Mouse (Mus musculus) c-Kit-negative CD71-positive TER-119-positive erythroid progenitor cells, embryonic 14.5 days (primary cell): ENCODE results near the gene Zmym3.
"Not testable (repeated sequence)": the region's sequence is repeated elsewhere in the genome, so short reads cannot be mapped to it uniquely, and the experiment has no call there.

Experiments used
- DNase-seq: peaks from one replicate; pipeline ENCODE4 v3.0.0-alpha.2; 2013; ENCODE audit warnings: low read depth, low spot score

Gene Zmym3

DNA sequence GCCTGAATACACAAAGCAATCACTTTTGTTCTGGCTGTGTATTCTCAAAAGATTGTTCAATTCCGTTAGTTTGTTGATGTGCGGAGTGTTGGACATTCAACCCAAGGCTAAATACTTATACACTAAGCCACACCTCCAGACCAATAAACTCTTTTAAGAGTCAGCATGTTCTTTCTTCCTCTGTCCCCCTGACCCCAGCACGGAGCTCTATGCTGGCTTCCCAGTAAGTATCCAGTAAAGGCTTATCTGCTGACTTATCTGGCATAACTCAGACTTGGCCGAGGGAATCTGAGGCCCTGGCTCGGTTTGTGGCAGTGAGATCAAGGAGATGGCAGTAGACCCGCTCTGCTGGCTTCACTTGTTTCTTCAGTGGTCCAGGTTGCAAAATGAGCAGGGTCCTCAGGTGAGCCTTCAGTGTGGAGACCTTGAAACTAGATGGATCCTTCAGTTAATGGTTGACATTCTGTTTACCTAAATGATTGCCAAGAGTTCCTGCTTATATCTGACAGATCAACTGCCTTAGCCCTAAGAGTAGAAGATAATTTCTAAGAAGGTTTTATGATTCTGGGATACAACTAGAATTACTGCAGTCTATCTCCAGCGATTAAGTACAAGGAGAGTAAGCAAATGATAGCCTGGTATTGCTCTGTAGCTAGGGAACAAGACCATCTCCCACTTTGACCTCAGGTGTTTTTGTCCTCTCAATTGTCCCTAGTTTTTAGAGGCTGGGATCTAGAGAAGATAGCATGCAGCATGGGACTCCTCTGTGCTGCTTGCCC lies 44.3 kb downstream of the Zmym3 start, which contains the start of gene Gjb1:
TSS of gene Gjb1 (plus strand) at position 189 of the 779 bp plus-strand sequence.
- DNase-seq, result no peak

DNA sequence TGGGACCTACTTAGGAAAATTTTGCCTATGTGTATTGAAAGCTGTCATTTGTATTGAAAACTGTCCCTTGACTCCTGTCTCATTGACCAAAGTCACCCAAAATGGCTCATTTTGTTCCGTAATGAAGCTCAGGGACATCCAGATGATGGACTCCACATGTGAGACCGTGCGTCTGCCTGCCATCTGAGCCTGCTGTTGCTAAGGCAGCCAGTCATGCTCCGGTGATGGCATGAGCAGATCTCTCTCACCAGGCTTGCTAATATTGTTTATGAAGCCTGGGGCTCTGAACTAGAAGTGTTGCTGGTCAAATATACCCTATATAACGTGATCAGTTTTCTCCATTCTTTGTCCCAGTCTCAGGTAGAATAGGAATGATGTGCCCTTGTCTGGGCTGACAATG lies 47.7 kb downstream of the Zmym3 start:
- no peak for DNase-seq

DNA sequence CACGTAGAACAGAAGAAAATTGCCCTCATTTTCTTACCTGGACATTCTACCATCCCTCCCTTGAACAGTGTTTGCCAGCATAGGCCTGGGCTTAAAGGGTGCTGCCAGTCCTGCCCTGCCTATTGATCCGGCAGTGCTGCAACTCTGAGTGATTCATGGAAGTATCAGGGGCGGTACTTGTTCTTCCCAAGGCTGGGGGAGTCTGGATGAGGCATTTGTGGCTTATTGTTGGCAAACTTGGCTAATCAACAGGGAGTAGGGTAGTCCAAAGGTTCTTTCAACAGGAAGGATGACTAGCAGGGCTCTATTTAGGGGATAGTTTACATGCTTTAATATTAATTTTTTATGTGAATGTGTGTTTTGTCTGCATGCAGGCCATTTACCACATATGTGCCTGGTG lies 50.1 kb downstream of the Zmym3 start:
- no peak for DNase-seq

DNA sequence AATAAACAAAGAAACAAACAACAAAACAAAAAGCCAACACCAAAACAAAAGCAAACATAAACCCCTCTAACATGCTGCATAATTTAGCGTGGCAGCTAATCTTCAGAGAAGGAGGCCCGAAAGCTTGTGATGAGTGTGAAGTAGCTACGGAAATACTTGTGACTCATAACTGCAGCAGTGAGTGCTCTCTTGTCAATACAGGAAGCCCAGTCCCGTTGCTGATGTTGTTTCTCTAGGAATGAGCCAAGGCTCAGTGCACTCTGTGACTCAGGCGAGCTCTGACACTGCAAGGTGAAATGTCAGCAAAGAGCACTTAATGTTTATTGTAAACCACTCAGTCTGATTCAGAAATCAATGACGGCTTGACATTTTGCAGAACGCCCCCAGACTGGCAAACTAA lies 51.6 kb downstream of the Zmym3 start:
- DNase-seq, result no peak

DNA sequence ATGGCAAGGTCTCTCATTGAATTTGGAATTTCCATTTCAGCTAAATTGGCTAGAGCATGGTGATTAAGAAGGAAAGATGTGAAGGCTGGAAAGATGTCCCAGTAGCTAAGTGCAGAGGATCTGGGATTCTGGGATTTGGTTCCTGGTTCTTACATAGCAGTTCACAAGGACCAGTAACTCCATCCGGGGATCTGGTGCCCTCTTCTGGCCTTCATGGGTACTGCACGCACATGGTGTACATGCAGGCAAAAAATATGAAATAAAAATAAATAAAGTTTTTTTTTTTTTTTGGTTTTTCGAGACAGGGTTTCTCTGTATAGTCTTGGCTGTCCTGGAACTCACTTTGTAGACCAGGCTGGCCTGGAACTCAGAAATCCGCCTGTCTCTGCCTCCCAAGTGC lies 61.7 kb downstream of the Zmym3 start:
- not testable (repeated sequence) for DNase-seq
